Mouse (Mus musculus): Measurements from ENCODE around the gene Lrp4. TPM values are rescaled to one million over a fixed set of nuclear protein-coding genes. Genes with fewer than 3 reads are reported as not detected.
"Not testable (repeated sequence)": the region's sequence is repeated elsewhere in the genome, so short reads cannot be mapped to it uniquely, and the experiment has no call there.

The Lrp4 gene
- polyA plus RNA-seq, 1 experiment from 2014 or later: 4.6 TPM

- peaks cover 84% of the 10 kb centered on the region for H3K36me3 ChIP-seq
- no peaks in the 10 kb centered on the region for H3K9me3 ChIP-seq
- H3K4me1 ChIP-seq: peaks cover 17% of the 10 kb centered on the region
- 69% methylated on average over 7 of the region's 7 CpGs for WGBS
- peak overlapping the region; percentile 31; the same call in 1 of the 2 replicates for H3K27ac ChIP-seq
- H3K4me3 ChIP-seq: no peak overlapping the region
- DNase-seq (ENCODE audit: low spot score): no peak
- H3K27me3 ChIP-seq (ENCODE audit: insufficient read depth, poor library complexity, severe bottlenecking): no peaks in the 10 kb centered on the region
Observed at GRCm38 (mm10) chr2:91475791-91476190, 18.5 kb downstream of the Lrp4 start.

DNA sequence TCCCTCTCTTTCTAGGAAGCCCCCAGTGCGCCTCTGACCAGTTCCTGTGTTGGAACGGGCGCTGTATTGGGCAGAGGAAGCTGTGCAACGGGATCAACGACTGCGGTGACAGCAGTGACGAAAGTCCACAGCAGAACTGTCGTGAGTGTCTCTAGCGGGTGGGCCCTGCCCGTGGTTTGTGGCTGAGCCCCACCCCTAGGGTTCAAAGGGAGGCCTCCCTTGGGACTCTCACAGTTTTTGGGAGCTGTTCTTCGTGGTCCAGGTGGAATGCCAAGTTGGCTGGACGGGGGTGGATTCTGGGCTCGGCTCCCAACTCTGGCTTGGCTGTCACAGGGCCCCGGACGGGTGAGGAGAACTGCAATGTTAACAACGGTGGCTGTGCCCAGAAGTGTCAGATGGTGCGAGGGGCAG is 18.9 kb downstream of the Lrp4 start:
- H3K27me3 ChIP-seq (ENCODE audit: insufficient read depth, poor library complexity, severe bottlenecking): no peaks in the 10 kb centered on the region
- WGBS: 70% methylated on average over 17 of the region's 17 CpGs
- H3K9me3 ChIP-seq: no peaks in the 10 kb centered on the region
- peak overlapping the region; percentile 31; the same call in 1 of the 2 replicates for H3K27ac ChIP-seq
- peaks cover 15% of the 10 kb centered on the region for H3K4me1 ChIP-seq
- no peak for DNase-seq (ENCODE audit: low spot score)
- no peak overlapping the region for H3K4me3 ChIP-seq
- peaks cover 82% of the 10 kb centered on the region for H3K36me3 ChIP-seq

DNA sequence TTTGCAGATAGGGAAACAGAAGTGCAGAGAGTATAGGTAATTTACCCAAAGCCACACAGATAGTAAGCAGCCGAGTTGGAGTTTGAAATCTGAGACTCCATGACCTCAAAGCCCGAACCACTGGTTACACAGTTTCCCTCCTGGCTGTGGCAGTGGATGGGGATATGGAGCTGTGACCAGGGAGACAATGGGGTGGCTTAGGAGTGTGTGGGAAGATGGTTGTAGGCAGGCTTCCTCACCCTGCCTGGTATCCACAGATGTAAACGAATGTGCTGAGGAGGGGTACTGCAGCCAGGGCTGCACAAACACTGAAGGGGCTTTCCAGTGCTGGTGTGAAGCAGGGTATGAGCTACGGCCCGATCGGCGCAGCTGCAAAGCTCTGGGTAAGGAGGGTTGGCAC is 19.5 kb downstream of the Lrp4 start:
- Histone ChIP-seq H3K27me3 (ENCODE audit: insufficient read depth, poor library complexity, severe bottlenecking) (no peaks in the 10 kb centered on the region), H3K4me3 (no peak overlapping the region), H3K4me1 (peaks cover 15% of the 10 kb centered on the region), H3K36me3 (peaks cover 87% of the 10 kb centered on the region), H3K27ac (no peak overlapping the region), H3K9me3 (no peaks in the 10 kb centered on the region)
- 80% methylated on average over 7 of the region's 7 CpGs for WGBS
- DNase-seq (ENCODE audit: low spot score): no peak

GRCm38 (mm10) chr2:91480399-91480801 is 23.1 kb downstream of the Lrp4 start:
- H3K27me3 ChIP-seq (ENCODE audit: insufficient read depth, poor library complexity, severe bottlenecking): no peaks in the 10 kb centered on the region
- H3K4me3 ChIP-seq: no peak overlapping the region
- WGBS: 88% methylated on average over 9 of the region's 9 CpGs
- peaks cover 79% of the 10 kb centered on the region for H3K36me3 ChIP-seq
- H3K9me3 ChIP-seq: no peaks in the 10 kb centered on the region
- H3K27ac ChIP-seq: no peak overlapping the region
- no peak for DNase-seq (ENCODE audit: low spot score)
- H3K4me1 ChIP-seq: peaks cover 9% of the 10 kb centered on the region

DNA sequence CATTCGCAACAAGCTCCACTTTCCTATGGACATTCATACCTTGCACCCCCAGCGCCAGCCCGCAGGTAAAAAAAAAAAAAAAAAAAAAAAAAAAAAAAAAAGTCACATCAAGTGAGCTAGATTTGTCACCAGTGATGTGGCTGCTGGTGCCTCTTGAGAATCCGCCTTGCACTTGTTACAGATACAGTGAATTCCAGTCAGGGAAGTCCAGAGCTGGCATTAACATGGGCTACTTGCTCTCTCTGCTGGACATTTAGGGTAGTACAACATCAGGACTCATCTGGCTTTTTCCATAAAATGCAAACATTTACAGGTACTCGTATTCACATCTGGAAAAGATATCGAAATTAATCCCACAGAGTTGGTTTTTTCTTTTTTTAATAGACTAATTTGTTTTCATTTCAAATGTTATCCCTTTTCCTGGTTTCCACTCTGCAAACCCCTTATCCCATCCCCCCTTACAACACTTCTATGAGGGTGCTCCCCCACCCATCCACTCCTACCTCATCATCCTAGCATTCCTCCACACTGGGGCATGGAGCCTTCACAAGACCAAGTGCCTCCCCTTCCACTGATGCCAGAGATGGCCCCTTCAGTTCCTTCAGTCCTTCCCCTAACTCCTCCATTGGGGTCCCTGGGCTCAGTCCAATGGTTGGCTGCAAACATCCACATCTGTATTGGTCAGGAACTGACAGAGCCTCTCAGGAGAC is 23.6 kb downstream of the Lrp4 start:
- Histone ChIP-seq H3K27ac (no peak overlapping the region), H3K36me3 (peaks cover 79% of the 10 kb centered on the region), H3K4me1 (peaks cover 7% of the 10 kb centered on the region), H3K27me3 (ENCODE audit: insufficient read depth, poor library complexity, severe bottlenecking) (no peaks in the 10 kb centered on the region), H3K9me3 (no peaks in the 10 kb centered on the region), H3K4me3 (no peak overlapping the region)
- WGBS: 58% methylated on average over 6 of the region's 6 CpGs
- no peak for DNase-seq (ENCODE audit: low spot score)

GRCm38 (mm10) chr2:91484698-91485097 is 27.4 kb downstream of the Lrp4 start:
- H3K4me1 ChIP-seq: no peaks in the 10 kb centered on the region
- no peak for DNase-seq (ENCODE audit: low spot score)
- no peak overlapping the region for H3K27ac ChIP-seq
- peaks cover 75% of the 10 kb centered on the region for H3K36me3 ChIP-seq
- H3K4me3 ChIP-seq: no peak overlapping the region
- H3K9me3 ChIP-seq: no peaks in the 10 kb centered on the region
- WGBS: 83% methylated on average over 4 of the region's 4 CpGs
- H3K27me3 ChIP-seq (ENCODE audit: insufficient read depth, poor library complexity, severe bottlenecking): no peaks in the 10 kb centered on the region

GRCm38 (mm10) chr2:91485256-91485655 is 27.9 kb downstream of the Lrp4 start:
- WGBS: 81% methylated on average over 6 of the region's 6 CpGs
- no peak overlapping the region for H3K4me3 ChIP-seq
- H3K9me3 ChIP-seq: no peaks in the 10 kb centered on the region
- peaks cover 78% of the 10 kb centered on the region for H3K36me3 ChIP-seq
- H3K27me3 ChIP-seq (ENCODE audit: insufficient read depth, poor library complexity, severe bottlenecking): no peaks in the 10 kb centered on the region
- no peaks in the 10 kb centered on the region for H3K4me1 ChIP-seq
- DNase-seq (ENCODE audit: low spot score): no peak
- no peak overlapping the region for H3K27ac ChIP-seq

GRCm38 (mm10) chr2:91487295-91487694 is 30.0 kb downstream of the Lrp4 start:
- H3K9me3 ChIP-seq; H3K27ac ChIP-seq; H3K4me1 ChIP-seq; H3K4me3 ChIP-seq; DNase-seq (ENCODE audit: low spot score); H3K27me3 ChIP-seq (ENCODE audit: insufficient read depth, poor library complexity, severe bottlenecking): not testable (repeated sequence)
- WGBS: 45% methylated on average over 3 of the region's 3 CpGs
- peaks cover 82% of the 10 kb centered on the region for H3K36me3 ChIP-seq

GRCm38 (mm10) chr2:91492071-91492635 is 34.8 kb downstream of the Lrp4 start:
- H3K9me3 ChIP-seq: no peaks in the 10 kb centered on the region
- H3K4me3 ChIP-seq: no peak overlapping the region
- no peaks in the 10 kb centered on the region for H3K27me3 ChIP-seq (ENCODE audit: insufficient read depth, poor library complexity, severe bottlenecking)
- H3K4me1 ChIP-seq: no peaks in the 10 kb centered on the region
- no peak for DNase-seq (ENCODE audit: low spot score)
- H3K27ac ChIP-seq: no peak overlapping the region
- WGBS: 87% methylated on average over 12 of the region's 12 CpGs
- H3K36me3 ChIP-seq: peaks cover 88% of the 10 kb centered on the region

GRCm38 (mm10) chr2:91493981-91494380 is 36.7 kb downstream of the Lrp4 start:
- Histone ChIP-seq H3K27me3 (ENCODE audit: insufficient read depth, poor library complexity, severe bottlenecking) (no peaks in the 10 kb centered on the region), H3K9me3 (no peaks in the 10 kb centered on the region), H3K36me3 (peaks cover 92% of the 10 kb centered on the region), H3K4me3 (no peak overlapping the region), H3K27ac (no peak overlapping the region), H3K4me1 (no peaks in the 10 kb centered on the region)
- no peak for DNase-seq (ENCODE audit: low spot score)
- 93% methylated on average over 9 of the region's 9 CpGs for WGBS

DNA sequence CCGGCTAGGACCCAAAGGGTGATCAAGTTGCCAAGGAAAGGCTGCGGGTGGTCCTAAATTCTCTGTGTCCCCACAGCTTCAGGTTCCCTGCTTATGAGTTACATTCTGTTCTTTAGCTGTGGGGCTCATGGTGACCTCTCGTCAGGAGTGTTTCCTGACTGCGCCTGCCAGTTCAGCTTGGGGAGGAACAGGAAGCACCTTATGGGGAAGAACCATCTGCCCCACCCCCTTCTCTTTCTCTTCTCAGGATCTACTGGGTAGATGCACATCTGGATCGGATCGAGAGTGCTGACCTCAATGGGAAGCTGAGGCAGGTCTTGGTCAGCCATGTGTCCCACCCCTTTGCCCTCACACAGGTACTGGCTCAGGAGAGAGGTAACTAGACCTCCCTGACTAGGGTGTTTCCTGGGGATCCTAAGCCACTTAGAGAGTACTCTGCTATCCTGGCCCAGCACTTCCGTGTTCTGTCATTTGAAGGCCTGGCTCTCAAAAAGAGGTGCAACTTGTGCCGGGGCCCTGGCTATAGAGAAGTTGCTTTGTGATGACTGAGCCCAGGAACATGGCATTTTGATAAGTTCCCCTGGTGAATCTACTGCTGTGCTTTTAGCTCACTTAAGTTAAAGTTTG is 40.9 kb downstream of the Lrp4 start:
- Histone ChIP-seq H3K36me3 (peaks cover 82% of the 10 kb centered on the region), H3K4me1 (no peaks in the 10 kb centered on the region), H3K27me3 (ENCODE audit: insufficient read depth, poor library complexity, severe bottlenecking) (no peaks in the 10 kb centered on the region), H3K27ac (no peak overlapping the region), H3K4me3 (no peak overlapping the region), H3K9me3 (no peaks in the 10 kb centered on the region)
- WGBS: 79% methylated on average over 8 of the region's 8 CpGs
- DNase-seq (ENCODE audit: low spot score): no peak

DNA sequence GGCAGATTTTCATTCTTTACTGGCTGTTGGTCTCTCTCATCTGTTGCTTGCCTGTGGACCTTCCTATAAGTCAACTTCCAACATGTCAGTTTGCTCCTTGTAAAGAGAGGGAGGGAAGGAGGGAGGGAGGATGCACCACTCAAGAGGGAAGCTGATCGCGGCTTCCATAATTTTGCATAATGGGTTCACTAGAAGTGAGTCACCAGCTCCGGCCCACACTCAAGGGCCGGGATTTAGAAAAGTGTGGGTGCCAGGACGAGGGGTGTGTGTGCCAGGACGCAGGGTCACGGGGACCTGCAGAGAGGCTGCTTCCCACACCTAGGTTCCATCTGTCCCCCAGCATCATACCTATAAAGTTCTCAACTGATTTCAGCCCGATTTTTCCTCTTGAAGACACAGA is 50.8 kb downstream of the Lrp4 start:
- Histone ChIP-seq H3K9me3 (no peaks in the 10 kb centered on the region), H3K4me3 (no peak overlapping the region), H3K36me3 (peaks cover 71% of the 10 kb centered on the region), H3K27me3 (ENCODE audit: insufficient read depth, poor library complexity, severe bottlenecking) (no peaks in the 10 kb centered on the region), H3K27ac (no peak overlapping the region), H3K4me1 (no peaks in the 10 kb centered on the region)
- DNase-seq (ENCODE audit: low spot score): no peak
- 89% methylated on average over 8 of the region's 8 CpGs for WGBS

- H3K9me3 ChIP-seq: no peaks in the 10 kb centered on the region
- H3K36me3 ChIP-seq: peaks cover 3% of the 10 kb centered on the region
- H3K27ac ChIP-seq: no peak overlapping the region
- peaks cover 8% of the 10 kb centered on the region; the same call in 1 of the 2 replicates for H3K4me1 ChIP-seq
- H3K27me3 ChIP-seq (ENCODE audit: insufficient read depth, poor library complexity, severe bottlenecking): no peaks in the 10 kb centered on the region
- no peak for DNase-seq (ENCODE audit: low spot score)
- H3K4me3 ChIP-seq: no peak overlapping the region
- 13% methylated on average over 2 of the region's 2 CpGs for WGBS
Observed at GRCm38 (mm10) chr2:91517186-91517585, 59.9 kb downstream of the Lrp4 start.

All from heart, embryonic 10.5 days (tissue).